Mouse (Mus musculus) testis, adult 2 months (tissue): Measurements from ENCODE around the gene Zfp1. TPM values are rescaled to one million over a fixed set of nuclear protein-coding genes. Genes with fewer than 3 reads are reported as not detected.

Experiments used
- H3K27ac ChIP-seq: fragments of 200-500 bp; 2 replicates; pipeline ENCODE4 v1.5.1; 2012; ENCODE audit warnings: low read depth, low read length; ENCODE audit not compliant: control insufficient read depth, insufficient read depth
- H3K27me3 ChIP-seq: fragments of 200-500 bp; 2 replicates; pipeline ENCODE4 v1.6.1; 2012; ENCODE audit warnings: mild to moderate bottlenecking, low read length, moderate library complexity; ENCODE audit not compliant: control insufficient read depth, insufficient read depth
- H3K36me3 ChIP-seq: fragments of 200-500 bp; 2 replicates; pipeline ENCODE4 v1.6.1; 2012; ENCODE audit warnings: mild to moderate bottlenecking, low read length; ENCODE audit not compliant: control insufficient read depth, insufficient read depth
- H3K4me1 ChIP-seq: fragments of 200-500 bp; 2 replicates; pipeline ENCODE4 v1.6.1; 2012; ENCODE audit warnings: low read length; ENCODE audit not compliant: control insufficient read depth, insufficient read depth
- H3K4me3 ChIP-seq: fragments of 200-500 bp; 2 replicates; pipeline ENCODE4 v1.5.1; 2012; ENCODE audit warnings: low read depth, mild to moderate bottlenecking, low read length, moderate library complexity, mixed read lengths; ENCODE audit not compliant: control insufficient read depth
- CTCF ChIP-seq: fragments of 200-500 bp; IDR thresholded peaks from 2 replicates; pipeline ENCODE4 v1.5.1; 2012; ENCODE audit warnings: low read depth, mild to moderate bottlenecking, inconsistent platforms, low read length, moderate library complexity; ENCODE audit not compliant: control insufficient read depth, insufficient read depth, insufficient replicate concordance
- POLR2A ChIP-seq: fragments of 200-500 bp; IDR thresholded peaks from 2 replicates; pipeline ENCODE4 v1.6.1; 2012; ENCODE audit warnings: low read depth, mild to moderate bottlenecking, inconsistent platforms, low read length, moderate library complexity; ENCODE audit not compliant: control insufficient read depth
- polyA plus RNA-seq: library from polyadenylated mRNA; depleted of rRNA; stranded (reverse); fragments of >200 nt; gene quantifications from 2 replicates; pipeline ENCODE4 v1.2.3, GENCODE M21; 2012

The Zfp1 gene
- polyA plus RNA-seq, 1 experiment, result 4.1 TPM

- TF ChIP-seq CTCF, result no peak
- TF ChIP-seq POLR2A, result no peak
- Histone ChIP-seq H3K4me3 (no peak overlapping the region), H3K27me3 (no peaks in the 10 kb centered on the region), H3K27ac (no peak overlapping the region), H3K36me3 (no peaks in the 10 kb centered on the region; the same call in 1 of the 2 replicates), H3K4me1 (no peaks in the 10 kb centered on the region)
Observed at GRCm38 (mm10) chr8:111618273-111618672, 24.9 kb upstream of the Zfp1 start.

- TF ChIP-seq POLR2A, result no peak
- no peak for TF ChIP-seq CTCF
- Histone ChIP-seq H3K27me3 (no peaks in the 10 kb centered on the region), H3K36me3 (no peaks in the 10 kb centered on the region; the same call in 1 of the 2 replicates), H3K27ac (no peak overlapping the region), H3K4me3 (no peak overlapping the region), H3K4me1 (no peaks in the 10 kb centered on the region; the same call in 1 of the 2 replicates)
Observed at GRCm38 (mm10) chr8:111619936-111620335, 23.3 kb upstream of the Zfp1 start.

GRCm38 (mm10) chr8:111622104-111622503, 21.1 kb upstream of the Zfp1 start:
- TF ChIP-seq CTCF, result no peak
- TF ChIP-seq POLR2A, result no peak
- H3K27me3 ChIP-seq, result no peaks in the 10 kb centered on the region
- H3K4me3 ChIP-seq, result no peak overlapping the region
- no peak overlapping the region for H3K27ac ChIP-seq
- no peaks in the 10 kb centered on the region; the same call in 1 of the 2 replicates for H3K36me3 ChIP-seq
- H3K4me1 ChIP-seq, result no peaks in the 10 kb centered on the region; the same call in 1 of the 2 replicates

GRCm38 (mm10) chr8:111622553-111622952, 20.6 kb upstream of the Zfp1 start:
- Histone ChIP-seq H3K27ac (no peak overlapping the region), H3K36me3 (no peaks in the 10 kb centered on the region; the same call in 1 of the 2 replicates)

GRCm38 (mm10) chr8:111624081-111624852, 18.9 kb upstream of the Zfp1 start:
- Histone ChIP-seq H3K4me1 (peaks cover 3% of the 10 kb centered on the region), H3K4me3 (no peak overlapping the region), H3K36me3 (no peaks in the 10 kb centered on the region; the same call in 1 of the 2 replicates), H3K27me3 (no peaks in the 10 kb centered on the region), H3K27ac (peak overlapping the region; percentile 55; the same call in 1 of the 2 replicates)
- TF ChIP-seq POLR2A (no peak), CTCF (no peak)

More at GRCm38 (mm10) chr8:111622553-111622952, 20.6 kb upstream of the Zfp1 start:
- no peaks in the 10 kb centered on the region for H3K27me3 ChIP-seq
- H3K4me1 ChIP-seq, result no peaks in the 10 kb centered on the region; the same call in 1 of the 2 replicates
- TF ChIP-seq POLR2A, result no peak
- TF ChIP-seq CTCF, result no peak
- H3K4me3 ChIP-seq, result no peak overlapping the region

GRCm38 (mm10) chr8:111624853-111625221, 18.4 kb upstream of the Zfp1 start:
- H3K4me3 ChIP-seq, result no peak overlapping the region
- no peaks in the 10 kb centered on the region; the same call in 1 of the 2 replicates for H3K36me3 ChIP-seq
- no peaks in the 10 kb centered on the region for H3K27me3 ChIP-seq
- no peak overlapping the region for H3K27ac ChIP-seq
- TF ChIP-seq POLR2A, result no peak
- no peak for TF ChIP-seq CTCF
- peaks cover 3% of the 10 kb centered on the region for H3K4me1 ChIP-seq

- no peaks in the 10 kb centered on the region; the same call in 1 of the 2 replicates for H3K36me3 ChIP-seq
- peak; percentile 46; the same call in 1 of the 2 replicates for TF ChIP-seq CTCF
- no peak for TF ChIP-seq POLR2A
- peaks cover 3% of the 10 kb centered on the region for H3K4me1 ChIP-seq
- no peaks in the 10 kb centered on the region for H3K27me3 ChIP-seq
- no peak overlapping the region for H3K4me3 ChIP-seq
- no peak overlapping the region for H3K27ac ChIP-seq
Observed at GRCm38 (mm10) chr8:111625694-111626527, 17.3 kb upstream of the Zfp1 start.
